Mouse (Mus musculus) kidney, postnatal 10 days (tissue): ENCODE data around the gene Impg2.
A peak's percentile ranks its signal among the peaks of the same experiment; 100 is the strongest.

Experiments
- DNase-seq: peaks from one replicate; pipeline ENCODE4 v3.0.0; 2021; ENCODE audit warnings: mixed read lengths

The Impg2 gene

GRCm38 (mm10) chr16:56204051-56204450 lies at the start of gene Impg2:
Gene Impg2 (plus strand): TSS chr16:56204313.
- no peak for DNase-seq

GRCm38 (mm10) chr16:56163466-56163865 lies 40.6 kb upstream of the Impg2 start:
- no peak for DNase-seq

GRCm38 (mm10) chr16:56170247-56170646 lies 33.9 kb upstream of the Impg2 start:
- no peak for DNase-seq

GRCm38 (mm10) chr16:56175867-56176581 lies 28.1 kb upstream of the Impg2 start:
- DNase-seq, result peak; percentile 63

GRCm38 (mm10) chr16:56186863-56187262 lies 17.2 kb upstream of the Impg2 start:
- no peak for DNase-seq

- no peak for DNase-seq
Measured at GRCm38 (mm10) chr16:56188198-56188597, 15.9 kb upstream of the Impg2 start.

- DNase-seq, result no peak
Measured at GRCm38 (mm10) chr16:56212740-56213139, 8.6 kb downstream of the Impg2 start.

GRCm38 (mm10) chr16:56227686-56228085 lies 23.6 kb downstream of the Impg2 start:
- DNase-seq, result no peak

GRCm38 (mm10) chr16:56229455-56229854 lies 25.3 kb downstream of the Impg2 start:
- DNase-seq, result peak; percentile 39

- peak; percentile 23 for DNase-seq
Measured at GRCm38 (mm10) chr16:56231300-56231699, 27.2 kb downstream of the Impg2 start.

GRCm38 (mm10) chr16:56232736-56233135 lies 28.6 kb downstream of the Impg2 start:
- peak; percentile 21 for DNase-seq

- peak; percentile 40 for DNase-seq
Measured at GRCm38 (mm10) chr16:56246031-56246430, 41.9 kb downstream of the Impg2 start.

- no peak for DNase-seq
Measured at GRCm38 (mm10) chr16:56273917-56274316, 69.8 kb downstream of the Impg2 start.

- no peak for DNase-seq
Measured at GRCm38 (mm10) chr16:56279060-56279459, 74.9 kb downstream of the Impg2 start.

GRCm38 (mm10) chr16:56279752-56280151 lies 75.6 kb downstream of the Impg2 start:
- DNase-seq, result no peak

- peak; percentile 9 for DNase-seq
Measured at GRCm38 (mm10) chr16:56281336-56281735, 77.2 kb downstream of the Impg2 start.

GRCm38 (mm10) chr16:56283330-56283729 lies 79.2 kb downstream of the Impg2 start:
- no peak for DNase-seq

GRCm38 (mm10) chr16:56283873-56284272 lies 79.8 kb downstream of the Impg2 start:
- no peak for DNase-seq

- DNase-seq, result no peak
Measured at GRCm38 (mm10) chr16:56286076-56286475, 82.0 kb downstream of the Impg2 start.

- DNase-seq, result no peak
Measured at GRCm38 (mm10) chr16:56286977-56287376, 82.9 kb downstream of the Impg2 start.

- DNase-seq, result no peak
Measured at GRCm38 (mm10) chr16:56294887-56295286, 90.8 kb downstream of the Impg2 start.

GRCm38 (mm10) chr16:56295888-56296648 lies 92.0 kb downstream of the Impg2 start:
- DNase-seq, result no peak

- no peak for DNase-seq
Measured at GRCm38 (mm10) chr16:56298248-56298647, 94.1 kb downstream of the Impg2 start.

GRCm38 (mm10) chr16:56298836-56299235 lies 94.7 kb downstream of the Impg2 start:
- no peak for DNase-seq
